Mouse (Mus musculus): ENCODE results near the gene Degs1.
A peak's percentile ranks its signal among the peaks of the same experiment; 100 is the strongest.

Degs1 gene

GRCm38 (mm10) chr1:182280577-182280976 is 2.0 kb downstream of the Degs1 start:
- DNase-seq (ENCODE audit: low spot score in 2 of 2) = no peak

GRCm38 (mm10) chr1:182280046-182280445 is 2.6 kb downstream of the Degs1 start:
- DNase-seq (ENCODE audit: low spot score in 2 of 2) = no peak

GRCm38 (mm10) chr1:182279436-182279835 is 3.2 kb downstream of the Degs1 start:
- no peak for DNase-seq (ENCODE audit: low spot score in 2 of 2)

DNA sequence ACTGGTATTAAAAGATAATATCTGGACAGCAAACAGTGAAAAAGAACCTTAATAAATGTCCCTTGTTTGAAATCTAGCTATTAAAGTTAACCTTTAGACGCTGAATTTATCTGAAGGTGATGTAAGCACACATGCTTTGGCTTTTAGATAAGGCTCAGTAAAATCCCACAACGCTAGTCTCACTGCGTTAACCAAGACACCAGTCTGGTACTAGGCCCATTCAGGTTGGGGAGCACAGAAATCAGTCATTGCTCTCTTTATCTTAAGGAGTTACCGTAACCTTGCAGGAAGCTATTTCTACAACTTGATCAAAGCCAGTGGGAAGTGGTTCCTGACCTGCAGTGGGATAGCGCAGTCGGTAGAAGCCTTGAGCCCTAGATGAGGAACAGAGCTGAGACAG is 7.5 kb downstream of the Degs1 start:
- DNase-seq (ENCODE audit: low spot score in 2 of 2) = no peak

GRCm38 (mm10) chr1:182271632-182272031 is 11.0 kb downstream of the Degs1 start:
- no peak for DNase-seq (ENCODE audit: low spot score in 2 of 2)

GRCm38 (mm10) chr1:182271130-182271529 is 11.5 kb downstream of the Degs1 start:
- no peak for DNase-seq (ENCODE audit: low spot score in 2 of 2)

DNA sequence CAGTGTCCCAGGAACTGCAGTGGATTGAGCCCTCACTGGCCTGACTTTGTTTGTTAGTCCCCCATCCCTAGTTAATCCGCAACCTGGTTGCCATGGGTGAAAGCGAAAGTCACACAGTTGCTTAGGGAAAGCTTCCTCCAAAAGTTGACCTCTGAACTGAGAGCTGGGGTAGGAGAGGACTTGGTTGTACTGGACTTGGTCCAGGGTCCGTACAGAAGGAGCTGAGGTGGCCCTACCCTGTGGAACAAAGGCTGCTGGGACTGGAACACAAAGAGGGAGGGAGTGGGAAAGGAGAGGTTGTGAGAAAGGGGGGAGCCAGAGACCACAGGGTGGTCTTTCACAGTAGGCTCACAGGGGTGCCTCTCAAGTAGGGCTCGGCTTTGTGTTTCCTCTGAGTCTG is 14.3 kb downstream of the Degs1 start:
- DNase-seq (ENCODE audit: low spot score in 2 of 2) = no peak

GRCm38 (mm10) chr1:182266028-182266525 is 16.5 kb downstream of the Degs1 start:
- no peak for DNase-seq (ENCODE audit: low spot score in 2 of 2)

GRCm38 (mm10) chr1:182256041-182256680 is 26.4 kb downstream of the Degs1 start:
- no peak for DNase-seq (ENCODE audit: low spot score in 2 of 2)

- peak; percentile 72 to 84 for DNase-seq (ENCODE audit: low spot score in 2 of 2)
Measured at GRCm38 (mm10) chr1:182255031-182255430, 27.6 kb downstream of the Degs1 start.

DNA sequence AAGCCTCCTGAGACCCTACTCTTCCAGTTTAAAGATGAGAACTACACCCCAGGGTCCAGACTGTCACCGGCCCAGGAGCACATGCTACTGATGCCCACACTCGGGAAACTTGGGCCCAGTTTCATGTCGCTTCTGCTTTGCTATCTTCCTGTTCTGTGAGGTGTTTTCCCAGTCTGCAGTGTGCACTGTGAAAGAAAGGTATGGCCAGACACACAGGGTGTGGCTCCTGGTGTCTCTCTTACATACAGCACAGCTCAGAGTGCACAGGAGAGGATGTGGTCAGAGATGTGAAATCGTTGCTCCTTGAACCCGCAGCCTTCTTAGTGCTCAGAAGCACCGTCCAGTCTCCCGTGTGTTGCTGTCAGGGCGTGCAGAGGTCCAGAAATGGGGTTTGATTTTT is 28.0 kb downstream of the Degs1 start:
- peak; percentile 79 to 83 for DNase-seq (ENCODE audit: low spot score in 2 of 2)

GRCm38 (mm10) chr1:182253756-182254534 is 28.7 kb downstream of the Degs1 start:
- no peak for DNase-seq (ENCODE audit: low spot score in 2 of 2)

- no peak for DNase-seq (ENCODE audit: low spot score in 2 of 2)
Measured at GRCm38 (mm10) chr1:182252534-182253171, 30.0 kb downstream of the Degs1 start.

GRCm38 (mm10) chr1:182250734-182251133 is 31.9 kb downstream of the Degs1 start:
- no peak for DNase-seq (ENCODE audit: low spot score in 2 of 2)

GRCm38 (mm10) chr1:182249298-182249697 is 33.3 kb downstream of the Degs1 start:
- DNase-seq (ENCODE audit: low spot score in 2 of 2) = no peak

GRCm38 (mm10) chr1:182245003-182245402 is 37.6 kb downstream of the Degs1 start:
- no peak for DNase-seq (ENCODE audit: low spot score in 2 of 2)

DNA sequence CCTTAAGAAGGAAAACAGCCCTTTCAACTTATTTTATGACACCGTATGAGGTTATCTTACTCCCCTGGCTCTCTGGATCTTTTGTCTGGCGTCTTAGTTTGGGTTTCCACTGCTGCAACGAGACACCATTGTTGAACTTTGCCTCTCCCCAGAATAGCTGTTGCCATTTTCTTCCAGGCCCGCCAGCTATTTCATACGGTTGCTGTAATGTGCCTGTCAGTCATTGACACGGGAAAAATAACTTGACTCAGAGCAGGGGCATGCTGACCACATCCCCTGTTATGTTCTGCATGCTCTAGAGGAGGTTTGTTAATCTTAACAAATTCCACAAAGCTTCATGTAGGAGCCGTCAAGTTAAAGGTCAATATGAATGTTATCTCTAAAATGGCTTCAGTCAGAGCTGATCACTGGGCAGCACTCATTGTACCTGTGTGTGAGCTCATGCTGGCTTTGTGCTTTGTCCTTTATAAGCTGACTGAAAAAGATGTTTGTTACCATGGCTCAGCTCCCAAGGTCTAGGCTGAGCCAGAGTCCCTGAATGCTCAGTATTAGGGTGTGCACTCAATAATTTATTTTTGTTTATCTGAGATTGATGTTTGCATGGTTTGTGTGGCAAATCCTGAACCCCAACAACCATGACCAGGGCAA is 44.4 kb downstream of the Degs1 start:
- DNase-seq (ENCODE audit: low spot score in 2 of 2) = no peak

GRCm38 (mm10) chr1:182237386-182237785 is 45.2 kb downstream of the Degs1 start:
- no peak for DNase-seq (ENCODE audit: low spot score in 2 of 2)

DNA sequence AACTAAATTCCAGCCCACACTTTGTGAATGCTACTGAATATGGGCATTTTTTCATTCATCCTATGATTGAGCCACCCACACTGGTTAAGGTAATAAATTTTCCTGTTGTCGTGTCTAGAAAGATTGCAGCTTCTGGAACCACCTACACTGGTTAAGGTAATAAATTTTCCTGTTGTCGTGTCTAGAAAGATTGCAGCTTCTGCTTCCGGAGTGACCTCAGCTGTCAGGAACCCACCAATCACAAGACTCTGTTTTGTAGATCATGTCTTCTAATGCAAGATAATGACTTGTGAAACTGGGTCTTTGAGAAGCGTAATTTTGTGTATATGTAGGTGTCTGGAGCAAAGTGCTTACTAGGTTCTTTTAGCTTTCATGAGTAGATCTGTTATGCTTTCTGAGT is 47.4 kb downstream of the Degs1 start:
- DNase-seq (ENCODE audit: low spot score in 2 of 2) = no peak

DNA sequence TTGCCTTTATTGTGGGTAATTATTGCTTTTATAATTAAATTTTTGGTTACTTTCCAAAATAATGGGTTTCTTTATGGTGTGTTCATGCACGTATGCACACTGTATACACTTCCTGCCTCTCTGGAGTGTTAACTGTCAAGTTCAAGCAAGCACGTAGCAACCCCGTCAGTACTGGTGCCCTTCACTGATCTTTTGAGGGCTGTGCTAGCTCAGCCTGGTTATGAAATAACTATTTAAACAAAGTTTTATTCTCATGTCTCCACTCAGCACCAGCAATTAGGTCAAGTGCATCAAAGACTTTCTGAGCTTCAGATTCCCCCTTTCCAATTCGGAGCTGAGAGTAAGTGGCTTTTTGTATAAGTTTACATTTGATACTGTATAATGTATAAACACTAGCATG is 53.2 kb downstream of the Degs1 start:
- no peak for DNase-seq (ENCODE audit: low spot score in 2 of 2)

- no peak for DNase-seq (ENCODE audit: low spot score in 2 of 2)
Measured at GRCm38 (mm10) chr1:182227141-182227963, 55.3 kb downstream of the Degs1 start.
